Mouse (Mus musculus): ENCODE measurements around the gene Scarf2.

DNA sequence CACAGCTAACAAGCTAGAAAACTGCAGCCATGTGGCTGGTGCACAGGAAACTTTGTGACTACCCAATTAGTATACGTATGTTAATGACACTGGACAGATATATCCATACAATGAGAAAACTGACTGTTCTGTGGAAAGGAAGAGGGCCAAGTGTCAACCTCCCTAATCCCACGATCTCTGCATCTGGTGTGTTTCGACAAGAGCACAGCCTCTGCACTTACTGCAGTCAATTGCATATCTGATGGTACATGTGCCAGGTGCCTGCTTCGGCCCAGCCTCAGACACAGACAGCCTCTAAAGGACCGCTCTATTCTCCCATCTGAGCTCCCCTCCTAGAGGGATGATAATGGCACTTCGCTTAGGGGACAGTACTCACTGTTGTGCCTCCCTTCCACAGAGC lies 51.3 kb downstream of the Scarf2 start:
- TF ChIP-seq SIN3A (IDR thresholded peaks at IDR 0.05; ENCODE audit: low read length) (0 out of 2 replicates have a peak, but pooled peaks have one; percentile 27), EP300 (IDR thresholded peaks at IDR 0.05; ENCODE audit: low read depth in 1 of 2, low read length in 2 of 2) (peak; percentile 57 to 61; a peak in 2 of 4 replicates), CTCF (IDR thresholded peaks at IDR 0.05 in 2 of 3, conservative IDR thresholded peaks at IDR 0.05 in 1 of 3; ENCODE audit: control insufficient read depth in 1 of 3, insufficient read depth in 1 of 3, low read depth in 2 of 3, low read length in 3 of 3, poor library complexity in 1 of 3, severe bottlenecking in 1 of 3) (no peak), POLR2A (IDR thresholded peaks at IDR 0.05; ENCODE audit: control insufficient read depth in 1 of 2, insufficient read depth in 1 of 2, low read depth in 1 of 2, low read length in 2 of 2, poor library complexity in 1 of 2) (no peak), E2F4 (IDR thresholded peaks at IDR 0.05; ENCODE audit: borderline replicate concordance, low read depth, low read length) (no peak), POLR2AphosphoS2 (IDR thresholded peaks at IDR 0.05; ENCODE audit: low read length) (no peak), MYC (IDR thresholded peaks at IDR 0.05; ENCODE audit: low read depth, low read length) (no peak), MYB (IDR thresholded peaks at IDR 0.05; ENCODE audit: low read depth, low read length) (no peak), TBP (IDR thresholded peaks at IDR 0.05; ENCODE audit: low read depth, low read length) (no peak), CHD1 (IDR thresholded peaks at IDR 0.05; ENCODE audit: low read depth, low read length) (no peak), MAX (IDR thresholded peaks at IDR 0.05; ENCODE audit: low read length) (no peak; the same call in 1 of the 2 replicates)
